Mouse (Mus musculus) kidney, postnatal 14 days (tissue): ENCODE results near the gene Tnfaip8l1.

Experiments
- DNase-seq: peaks from one replicate; pipeline ENCODE4 v3.0.0; 2022; ENCODE audit warnings: mixed read lengths

Gene Tnfaip8l1

GRCm38 (mm10) chr17:56183658-56184103 lies 21.4 kb downstream of the Tnfaip8l1 start, which contains the start of gene Mydgf:
Mydgf (minus strand) TSS chr17:56183920.
- DNase-seq = peak; percentile 97

- peak; percentile 84 for DNase-seq
Measured at GRCm38 (mm10) chr17:56185281-56186141, 23.2 kb downstream of the Tnfaip8l1 start.

- DNase-seq = no peak
Measured at GRCm38 (mm10) chr17:56191266-56191665, 29.0 kb downstream of the Tnfaip8l1 start.

- DNase-seq = no peak
Measured at GRCm38 (mm10) chr17:56194357-56194756, 32.1 kb downstream of the Tnfaip8l1 start.

- DNase-seq = peak; percentile 29
Measured at GRCm38 (mm10) chr17:56194765-56195164, 32.5 kb downstream of the Tnfaip8l1 start.

- no peak for DNase-seq
Measured at GRCm38 (mm10) chr17:56196860-56197259, 34.6 kb downstream of the Tnfaip8l1 start.

- DNase-seq = no peak
Measured at GRCm38 (mm10) chr17:56200586-56200985, 38.3 kb downstream of the Tnfaip8l1 start.

- no peak for DNase-seq
Measured at GRCm38 (mm10) chr17:56201642-56202041, 39.4 kb downstream of the Tnfaip8l1 start.

GRCm38 (mm10) chr17:56202476-56202875 lies 40.2 kb downstream of the Tnfaip8l1 start:
- no peak for DNase-seq

- no peak for DNase-seq
Measured at GRCm38 (mm10) chr17:56203729-56204128, 41.5 kb downstream of the Tnfaip8l1 start.

GRCm38 (mm10) chr17:56206276-56206884 lies 44.1 kb downstream of the Tnfaip8l1 start:
- DNase-seq = no peak

GRCm38 (mm10) chr17:56206986-56207674 lies 44.9 kb downstream of the Tnfaip8l1 start:
- no peak for DNase-seq

- no peak for DNase-seq
Measured at GRCm38 (mm10) chr17:56207963-56208530, 45.8 kb downstream of the Tnfaip8l1 start.

GRCm38 (mm10) chr17:56208821-56209220 lies 46.5 kb downstream of the Tnfaip8l1 start:
- no peak for DNase-seq

GRCm38 (mm10) chr17:56211090-56211489 lies 48.8 kb downstream of the Tnfaip8l1 start:
- DNase-seq = peak; percentile 35

GRCm38 (mm10) chr17:56212676-56213075 lies 50.4 kb downstream of the Tnfaip8l1 start:
- no peak for DNase-seq

GRCm38 (mm10) chr17:56214229-56214628 lies 52.0 kb downstream of the Tnfaip8l1 start:
- no peak for DNase-seq

GRCm38 (mm10) chr17:56217670-56218069 lies 55.4 kb downstream of the Tnfaip8l1 start:
- DNase-seq = no peak

GRCm38 (mm10) chr17:56218377-56219191 lies 56.3 kb downstream of the Tnfaip8l1 start, which contains the start of gene Dpp9:
Dpp9 (minus strand) TSS chr17:56218905.
- peak; percentile 94 for DNase-seq

- no peak for DNase-seq
Measured at GRCm38 (mm10) chr17:56219251-56219650, 57.0 kb downstream of the Tnfaip8l1 start.

- peak; percentile 73 for DNase-seq
Measured at GRCm38 (mm10) chr17:56219805-56220204, 57.5 kb downstream of the Tnfaip8l1 start.
